Mouse (Mus musculus) liver, embryonic 11.5 days (tissue): ENCODE measurements around the gene Mrrf. TPM values are rescaled to one million over a fixed set of nuclear protein-coding genes. Genes with fewer than 3 reads are reported as not detected.

Experiments used
- ATAC-seq: fragments of 200-750 bp; cut with Nextera tagmentation; replicated peaks from 2 replicates; pipeline ENCODE4 v1.8.0; 2017; ENCODE audit warnings: moderate number of reproducible peaks, mild to moderate bottlenecking, moderate TSS enrichment, moderate library complexity; ENCODE audit not compliant: low FRiP score
- DNase-seq: peaks from one replicate; pipeline ENCODE4 v3.0.0-alpha.2; 2017; ENCODE audit warnings: low spot score
- H3K27ac ChIP-seq: fragments of 300-500 bp; sonication (generic); 2 replicates; pipeline ENCODE4 v1.5.1; 2014; ENCODE audit warnings: mild to moderate bottlenecking, low read depth, low read length, control low read depth
- H3K27me3 ChIP-seq: fragments of 300-500 bp; sonication (generic); replicated peaks from 2 replicates; pipeline ENCODE4 v1.6.1; 2014; ENCODE audit warnings: low read length, mixed read lengths; ENCODE audit not compliant: control insufficient read depth, insufficient read depth
- H3K36me3 ChIP-seq: fragments of 300-500 bp; sonication (generic); 2 replicates; pipeline ENCODE4 v1.6.1; 2014; ENCODE audit warnings: mild to moderate bottlenecking, low read length, moderate library complexity, mixed read lengths; ENCODE audit not compliant: control insufficient read depth, insufficient read depth
- H3K4me1 ChIP-seq: fragments of 300-500 bp; sonication (generic); replicated peaks from 2 replicates; pipeline ENCODE4 v1.6.1; 2014; ENCODE audit warnings: low read length, mixed read lengths; ENCODE audit not compliant: control insufficient read depth, insufficient read depth
- H3K4me2 ChIP-seq: fragments of 300-500 bp; sonication (generic); 2 replicates; pipeline ENCODE4 v1.6.1; 2014; ENCODE audit warnings: mild to moderate bottlenecking, control low read depth, moderate library complexity
- H3K4me3 ChIP-seq: fragments of 300-500 bp; sonication (generic); 2 replicates; pipeline ENCODE4 v1.5.1; 2014; ENCODE audit warnings: low read depth, low read length, control low read depth
- H3K9ac ChIP-seq: fragments of 300-500 bp; sonication (generic); 2 replicates; pipeline ENCODE4 v1.6.1; 2014; ENCODE audit warnings: low read depth, low read length, control low read depth
- H3K9me3 ChIP-seq: fragments of 300-500 bp; sonication (generic); 2 replicates; pipeline ENCODE4 v1.6.1; 2016; ENCODE audit warnings: low read length, inconsistent platforms, mixed read lengths; ENCODE audit not compliant: control insufficient read depth
- WGBS: fragments of 180-500 bp; shearing (Covaris S2); extraction: QIAGEN DNeasy Blood & Tissue Kit; methylation state at CpG from one replicate; pipeline ENCODE4 v1.1.7; 2014; 5-methylcytosine and 5-hydroxymethylcytosine counted together
- polyA plus RNA-seq: library from polyadenylated mRNA; unstranded; fragments of >200 nt; fragmentation: Nextera tagmentation; extraction: Ambion mirVana; gene quantifications from 2 replicates; pipeline ENCODE4 v1.2.1, GENCODE M21; 2014

Gene Mrrf
- polyA plus RNA-seq, 1 experiment from 2014 or later, result 31.4 TPM

- Histone ChIP-seq H3K4me2 (no peak overlapping the region), H3K27ac (no peak overlapping the region), H3K4me3 (no peak overlapping the region), H3K9ac (no peak overlapping the region), H3K4me1 (peaks cover 1% of the 10 kb centered on the region), H3K27me3 (peaks cover 99% of the 10 kb centered on the region), H3K36me3 (no peaks in the 10 kb centered on the region), H3K9me3 (no peaks in the 10 kb centered on the region)
- 22% methylated on average over 6 of the region's 6 CpGs for WGBS
- ATAC-seq (no peak), DNase-seq (no peak)
These were observed 36.5 kb upstream of the Mrrf start for GRCm38 (mm10) chr2:36099739-36100138.

- H3K9me3 ChIP-seq, result no peaks in the 10 kb centered on the region
- H3K27me3 ChIP-seq, result peaks cover 99% of the 10 kb centered on the region
- H3K36me3 ChIP-seq, result no peaks in the 10 kb centered on the region
- ATAC-seq, result no peak
- no peak for DNase-seq
- 11% methylated on average over 28 of the region's 28 CpGs for WGBS
- peaks cover 5% of the 10 kb centered on the region for H3K4me1 ChIP-seq
- H3K4me3 ChIP-seq, result no peak overlapping the region
- H3K27ac ChIP-seq, result no peak overlapping the region
- no peak overlapping the region for H3K9ac ChIP-seq
- H3K4me2 ChIP-seq, result peak overlapping the region; percentile 22; the same call in 1 of the 2 replicates
These were observed 34.2 kb upstream of the Mrrf start for GRCm38 (mm10) chr2:36101866-36102558.

GRCm38 (mm10) chr2:36102559-36102946, 33.6 kb upstream of the Mrrf start:
- Histone ChIP-seq H3K27me3 (peaks cover 99% of the 10 kb centered on the region), H3K27ac (no peak overlapping the region), H3K36me3 (no peaks in the 10 kb centered on the region), H3K9ac (no peak overlapping the region), H3K4me2 (peak overlapping the region; percentile 22; the same call in 1 of the 2 replicates), H3K4me1 (peaks cover 5% of the 10 kb centered on the region), H3K4me3 (no peak overlapping the region), H3K9me3 (no peaks in the 10 kb centered on the region)
- 3% methylated on average over 21 of the region's 21 CpGs for WGBS
- ATAC-seq (no peak), DNase-seq (no peak)

- H3K4me3 ChIP-seq, result no peak overlapping the region
- WGBS, result 4% methylated on average over 21 of the region's 21 CpGs
- ATAC-seq, result no peak
- no peaks in the 10 kb centered on the region for H3K9me3 ChIP-seq
- DNase-seq, result peak; percentile 50
- H3K27ac ChIP-seq, result no peak overlapping the region
- peak overlapping the region; percentile 43; the same call in 1 of the 2 replicates for H3K4me2 ChIP-seq
- peaks cover 5% of the 10 kb centered on the region for H3K4me1 ChIP-seq
- H3K27me3 ChIP-seq, result peaks cover 99% of the 10 kb centered on the region
- H3K36me3 ChIP-seq, result no peaks in the 10 kb centered on the region
- H3K9ac ChIP-seq, result no peak overlapping the region
These were observed 33.1 kb upstream of the Mrrf start for GRCm38 (mm10) chr2:36103069-36103554.

GRCm38 (mm10) chr2:36103555-36104367, 32.4 kb upstream of the Mrrf start:
- Histone ChIP-seq H3K9me3 (no peaks in the 10 kb centered on the region), H3K27me3 (peaks cover 98% of the 10 kb centered on the region), H3K27ac (no peak overlapping the region)

GRCm38 (mm10) chr2:36104436-36104955, 31.7 kb upstream of the Mrrf start:
- DNase-seq, result no peak

More at GRCm38 (mm10) chr2:36103555-36104367, 32.4 kb upstream of the Mrrf start:
- DNase-seq, result peak; percentile 57
- Histone ChIP-seq H3K4me1 (peaks cover 5% of the 10 kb centered on the region), H3K9ac (no peak overlapping the region), H3K4me2 (peak overlapping the region; percentile 43), H3K36me3 (no peaks in the 10 kb centered on the region), H3K4me3 (peak overlapping the region; percentile 23)
- 2% methylated on average over 38 of the region's 38 CpGs for WGBS
- ATAC-seq, result no peak

GRCm38 (mm10) chr2:36104956-36105741, 31.0 kb upstream of the Mrrf start, which contains the start of gene Lhx6:
Gene Lhx6 (minus strand): TSS chr2:36105408.
- H3K9ac ChIP-seq, result no peak within 1 kb of the TSS
- peaks cover 97% of the 10 kb centered on the region for H3K27me3 ChIP-seq
- WGBS, result 3% methylated on average over 56 of the region's 58 CpGs

More at GRCm38 (mm10) chr2:36104436-36104955, 31.7 kb upstream of the Mrrf start:
- H3K4me3 ChIP-seq, result peak overlapping the region; percentile 38
- WGBS, result under 1% methylated on average over 32 of the region's 32 CpGs
- H3K9me3 ChIP-seq, result no peaks in the 10 kb centered on the region
- ATAC-seq, result no peak
- H3K27me3 ChIP-seq, result peaks cover 97% of the 10 kb centered on the region
- no peaks in the 10 kb centered on the region for H3K36me3 ChIP-seq
- H3K9ac ChIP-seq, result no peak overlapping the region
- no peak overlapping the region for H3K27ac ChIP-seq
- peaks cover 5% of the 10 kb centered on the region for H3K4me1 ChIP-seq
- peak overlapping the region; percentile 62 for H3K4me2 ChIP-seq

GRCm38 (mm10) chr2:36108615-36109014, 27.6 kb upstream of the Mrrf start:
- DNase-seq (no peak), ATAC-seq (no peak)
- H3K27ac ChIP-seq, result no peak overlapping the region
- no peaks in the 10 kb centered on the region for H3K9me3 ChIP-seq
- H3K36me3 ChIP-seq, result no peaks in the 10 kb centered on the region
- 11% methylated on average over 7 of the region's 7 CpGs for WGBS
- H3K9ac ChIP-seq, result no peak overlapping the region
- H3K27me3 ChIP-seq, result peaks cover 76% of the 10 kb centered on the region
- H3K4me2 ChIP-seq, result no peak overlapping the region
- H3K4me3 ChIP-seq, result no peak overlapping the region
- peaks cover 5% of the 10 kb centered on the region for H3K4me1 ChIP-seq

More at GRCm38 (mm10) chr2:36104956-36105741, 31.0 kb upstream of the Mrrf start, which contains the start of gene Lhx6:
- no peaks in the 10 kb centered on the region for H3K9me3 ChIP-seq
- no peak within 1 kb of the TSS for H3K27ac ChIP-seq
- H3K4me3 ChIP-seq, result peak within 1 kb of the TSS; percentile 38
- ATAC-seq (no peak; the same call in 1 of the 2 replicates), DNase-seq (peak; percentile 57)
- peak within 1 kb of the TSS; percentile 62 for H3K4me2 ChIP-seq
- peaks cover 5% of the 10 kb centered on the region for H3K4me1 ChIP-seq
- no peaks in the 10 kb centered on the region for H3K36me3 ChIP-seq
